Mouse (Mus musculus) bone marrow macrophage, adult 2 months (primary cell): ENCODE data around the gene Bmp7. TPM values are rescaled to one million over a fixed set of nuclear protein-coding genes. Genes with fewer than 3 reads are reported as not detected.

Experiments used
- H3K27ac ChIP-seq: 2 replicates; pipeline ENCODE4 v1.5.1; 2012; ENCODE audit warnings: low read depth, low read length; ENCODE audit not compliant: insufficient read depth
- H3K4me1 ChIP-seq: 2 replicates; pipeline ENCODE4 v1.6.1; 2012; ENCODE audit warnings: low read length; ENCODE audit not compliant: control insufficient read depth, insufficient read depth
- H3K4me3 ChIP-seq: 2 replicates; pipeline ENCODE4 v1.5.1; 2012; ENCODE audit warnings: mild to moderate bottlenecking, low read length, moderate library complexity; ENCODE audit not compliant: insufficient read depth
- CTCF ChIP-seq: IDR thresholded peaks from 2 replicates; pipeline ENCODE4 v1.5.1; 2012; ENCODE audit warnings: low read depth, mild to moderate bottlenecking, low read length, moderate library complexity
- POLR2A ChIP-seq: IDR thresholded peaks from 2 replicates; pipeline ENCODE4 v1.6.1; 2012; ENCODE audit warnings: mild to moderate bottlenecking, low read depth, low read length, borderline replicate concordance
- polyA plus RNA-seq: library from polyadenylated mRNA; stranded (reverse); fragments of >200 nt; gene quantifications from 2 replicates; pipeline ENCODE4 v1.2.4, GENCODE M21; 2012; ENCODE audit not compliant: missing spikeins, insufficient read depth, insufficient read length

Gene Bmp7
- polyA plus RNA-seq, 1 experiment = not detected

- no peak overlapping the region for H3K4me3 ChIP-seq
- no peak overlapping the region for H3K27ac ChIP-seq
- no peaks in the 10 kb centered on the region for H3K4me1 ChIP-seq
- TF ChIP-seq CTCF (no peak), POLR2A (no peak)
These were observed 5.7 kb downstream of the Bmp7 start for GRCm38 (mm10) chr2:172934420-172934788.

GRCm38 (mm10) chr2:172933631-172934419 lies 6.3 kb downstream of the Bmp7 start:
- Histone ChIP-seq H3K4me1 (no peaks in the 10 kb centered on the region), H3K27ac (no peak overlapping the region), H3K4me3 (no peak overlapping the region)
- TF ChIP-seq CTCF (no peak), POLR2A (no peak)

DNA sequence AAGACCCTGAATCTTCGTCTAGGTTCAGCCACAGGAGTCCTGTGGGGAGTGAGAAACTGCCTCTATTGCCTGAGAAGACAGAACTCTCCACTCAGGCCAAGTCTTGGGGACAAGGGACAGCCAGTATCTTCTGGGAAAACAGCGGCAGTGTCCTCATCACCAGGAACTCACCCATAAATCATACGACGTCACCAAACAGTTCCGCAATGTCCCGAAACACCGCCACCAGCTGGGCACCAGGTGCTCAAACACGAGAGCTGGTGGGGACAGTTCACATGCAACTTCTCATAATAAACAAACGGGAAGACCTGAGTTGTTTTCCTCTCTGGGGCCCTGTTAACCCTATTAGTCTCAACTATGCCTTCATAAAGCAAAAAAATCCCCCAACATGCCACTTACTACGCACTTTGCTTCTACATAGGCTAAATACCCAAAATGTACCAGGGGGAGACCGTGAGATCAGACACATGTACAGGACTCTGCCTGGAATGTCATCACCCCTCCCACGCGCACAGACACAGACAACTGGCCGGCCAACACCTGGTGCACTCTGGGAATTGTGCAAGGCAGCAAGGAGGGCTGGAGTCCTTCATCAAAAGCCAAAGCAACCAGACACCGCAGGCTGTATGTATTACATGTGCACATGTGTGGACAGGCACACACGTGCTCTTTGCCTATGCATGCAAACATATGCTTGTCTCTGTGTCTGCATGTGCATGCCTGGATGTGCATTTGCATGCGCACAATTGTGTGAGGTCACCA lies 8.8 kb downstream of the Bmp7 start:
- Histone ChIP-seq H3K4me3 (no peak overlapping the region), H3K4me1 (no peaks in the 10 kb centered on the region), H3K27ac (no peak overlapping the region)
- TF ChIP-seq CTCF (no peak), POLR2A (no peak)

DNA sequence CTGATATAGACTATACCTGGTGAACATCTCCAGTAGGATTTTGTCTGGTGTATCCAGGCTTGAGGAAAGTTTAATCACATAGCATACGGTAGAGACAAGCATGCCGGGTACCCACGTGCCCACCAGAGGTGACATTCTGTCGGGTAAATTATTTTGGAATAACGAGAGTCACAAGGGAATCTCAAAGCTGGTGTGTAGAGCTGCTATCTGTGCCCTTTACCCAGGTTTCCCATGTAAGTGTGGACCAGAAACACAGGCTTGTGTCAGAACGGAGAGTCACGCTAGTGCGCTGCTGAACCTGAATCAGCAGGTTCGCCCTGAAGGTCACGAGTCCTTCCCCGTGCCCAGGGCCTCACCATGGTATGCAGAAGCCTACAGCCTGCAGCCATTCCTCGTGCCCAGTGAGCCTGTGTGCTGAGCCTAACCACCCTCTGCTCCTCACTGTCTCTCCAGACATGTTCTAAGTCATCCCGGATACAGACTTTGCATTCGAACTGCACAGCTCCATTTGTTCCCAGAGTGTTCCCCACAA lies 10.2 kb downstream of the Bmp7 start:
- Histone ChIP-seq H3K27ac (no peak overlapping the region), H3K4me3 (no peak overlapping the region), H3K4me1 (no peaks in the 10 kb centered on the region)
- TF ChIP-seq CTCF = no peak
- TF ChIP-seq POLR2A = no peak

DNA sequence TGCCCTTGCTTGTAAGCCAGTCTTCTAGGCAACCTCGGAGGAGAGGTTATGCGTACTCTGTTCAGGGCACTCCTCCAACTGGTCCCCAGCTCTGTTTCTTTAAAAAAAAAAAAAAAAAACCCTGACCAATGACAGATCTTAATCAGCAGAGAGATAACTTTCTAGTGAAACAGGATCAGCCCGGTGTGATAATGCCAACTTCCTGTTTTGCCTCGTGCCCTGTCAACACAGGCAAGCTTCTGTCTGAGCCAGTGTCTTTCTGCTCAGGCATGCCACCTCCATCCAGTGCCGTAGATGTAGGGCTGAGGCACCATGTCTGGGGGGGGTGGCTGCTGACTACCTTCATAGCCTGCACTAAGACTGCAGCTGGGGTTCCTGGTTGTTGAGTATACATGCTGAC lies 12.5 kb downstream of the Bmp7 start:
- Histone ChIP-seq H3K4me3 (no peak overlapping the region), H3K27ac (no peak overlapping the region), H3K4me1 (no peaks in the 10 kb centered on the region)
- no peak for TF ChIP-seq CTCF
- no peak for TF ChIP-seq POLR2A

GRCm38 (mm10) chr2:172926311-172926710 lies 13.8 kb downstream of the Bmp7 start:
- Histone ChIP-seq H3K4me1 (no peaks in the 10 kb centered on the region), H3K27ac (no peak overlapping the region), H3K4me3 (no peak overlapping the region)
- TF ChIP-seq CTCF (no peak), POLR2A (no peak)

DNA sequence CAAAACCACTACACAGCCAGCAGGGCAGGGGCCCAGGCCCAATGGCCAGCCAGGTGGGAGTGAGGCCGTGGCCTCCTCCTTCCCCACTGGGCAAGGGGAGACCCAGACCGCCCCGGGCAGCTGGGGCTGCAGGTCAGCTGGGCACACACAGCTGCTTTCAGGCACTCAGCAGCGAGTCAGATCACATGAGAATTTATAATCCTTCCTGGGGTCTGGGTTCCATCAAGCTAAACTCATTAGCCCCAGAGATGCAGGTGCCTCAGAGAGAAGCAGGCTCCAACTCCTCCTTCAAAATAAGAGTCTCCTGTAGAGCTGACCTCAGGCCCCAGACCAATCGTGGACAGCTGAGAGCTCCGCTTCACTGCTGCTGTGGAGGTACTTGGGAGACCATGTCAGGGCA lies 15.2 kb downstream of the Bmp7 start:
- TF ChIP-seq POLR2A (no peak), CTCF (no peak)
- Histone ChIP-seq H3K27ac (no peak overlapping the region), H3K4me3 (no peak overlapping the region), H3K4me1 (no peaks in the 10 kb centered on the region)

- TF ChIP-seq POLR2A (no peak), CTCF (no peak)
- Histone ChIP-seq H3K4me1 (no peaks in the 10 kb centered on the region), H3K4me3 (no peak overlapping the region), H3K27ac (no peak overlapping the region)
These were observed 16.9 kb downstream of the Bmp7 start for GRCm38 (mm10) chr2:172923198-172923597.

DNA sequence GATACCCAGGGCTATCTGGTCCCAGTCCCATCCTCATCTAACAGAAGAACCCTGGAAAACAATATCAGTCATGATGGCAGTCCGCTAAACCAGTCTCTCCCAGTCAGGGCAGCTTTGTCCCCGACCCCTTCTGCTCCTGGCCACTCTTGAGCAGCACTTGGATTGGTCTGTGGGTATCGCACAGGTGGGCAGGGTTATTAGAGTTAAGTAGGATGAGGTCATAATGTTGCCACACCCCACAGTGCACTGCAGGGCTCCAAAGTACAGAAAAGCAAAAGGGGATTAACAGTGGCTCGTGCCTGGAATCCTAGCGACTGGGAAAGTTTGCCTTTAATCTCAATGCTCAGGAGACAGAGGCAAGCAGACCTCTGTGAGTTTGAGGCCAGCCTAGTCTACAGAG lies 17.5 kb downstream of the Bmp7 start:
- H3K4me1 ChIP-seq = no peaks in the 10 kb centered on the region
- no peak for TF ChIP-seq CTCF
- TF ChIP-seq POLR2A = no peak
- no peak overlapping the region for H3K27ac ChIP-seq

DNA sequence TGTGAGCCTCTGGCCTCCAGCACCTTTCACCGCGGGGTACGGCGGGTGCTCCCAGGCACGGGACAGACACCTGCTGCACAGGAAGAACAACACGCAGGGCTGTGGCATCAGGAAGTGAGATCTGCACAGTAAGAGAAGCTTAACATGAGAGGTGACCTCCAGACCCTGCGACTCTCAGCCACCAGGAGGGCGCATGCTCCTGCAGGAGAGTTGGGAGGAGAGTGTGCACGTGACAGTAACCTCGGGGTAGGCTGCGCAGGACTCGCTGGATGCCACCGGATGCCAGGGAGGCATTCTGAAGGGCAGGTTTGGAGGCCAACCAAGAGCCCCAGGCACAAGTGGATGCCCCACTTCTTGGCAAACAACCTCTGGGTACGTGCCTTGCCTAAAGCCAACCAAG lies 26.1 kb downstream of the Bmp7 start:
- no peak overlapping the region for H3K4me3 ChIP-seq
- H3K4me1 ChIP-seq = no peaks in the 10 kb centered on the region
- H3K27ac ChIP-seq = no peak overlapping the region
- TF ChIP-seq POLR2A = no peak
- TF ChIP-seq CTCF = no peak

More for the DNA sequence above, 17.5 kb downstream of the Bmp7 start:
- no peak overlapping the region for H3K4me3 ChIP-seq
